Mouse (Mus musculus) heart, embryonic 11.5 days (tissue): ENCODE results near the gene Mmp11. TPM values are rescaled to one million over a fixed set of nuclear protein-coding genes. Genes with fewer than 3 reads are reported as not detected.

Experiments used
- ATAC-seq: fragments of 200-750 bp; cut with Nextera tagmentation; replicated peaks from 2 replicates; pipeline ENCODE4 v1.8.0; 2017; ENCODE audit warnings: moderate library complexity; ENCODE audit not compliant: insufficient number of reproducible peaks, low FRiP score, low TSS enrichment
- H3K27ac ChIP-seq: fragments of 300-500 bp; sonication (generic); 2 replicates; pipeline ENCODE4 v1.5.1; 2014; ENCODE audit warnings: mild to moderate bottlenecking, low read depth, low read length
- H3K27me3 ChIP-seq: fragments of 300-500 bp; sonication (generic); 2 replicates; pipeline ENCODE4 v1.6.1; 2014; ENCODE audit warnings: mild to moderate bottlenecking, low read length, mixed read lengths; ENCODE audit not compliant: control insufficient read depth, insufficient read depth
- H3K36me3 ChIP-seq: fragments of 300-500 bp; sonication (generic); 2 replicates; pipeline ENCODE4 v1.6.1; 2014; ENCODE audit warnings: mild to moderate bottlenecking, low read length, moderate library complexity, mixed read lengths; ENCODE audit not compliant: control insufficient read depth, insufficient read depth
- H3K4me1 ChIP-seq: fragments of 300-500 bp; sonication (generic); 2 replicates; pipeline ENCODE4 v1.6.1; 2014; ENCODE audit warnings: low read length; ENCODE audit not compliant: control insufficient read depth, insufficient read depth
- H3K4me2 ChIP-seq: fragments of 300-500 bp; sonication (generic); 2 replicates; pipeline ENCODE4 v1.6.1; 2014; ENCODE audit warnings: mild to moderate bottlenecking, moderate library complexity
- H3K4me3 ChIP-seq: fragments of 300-500 bp; sonication (generic); 2 replicates; pipeline ENCODE4 v1.5.1; 2014; ENCODE audit warnings: low read depth, low read length
- H3K9ac ChIP-seq: fragments of 300-500 bp; sonication (generic); 2 replicates; pipeline ENCODE4 v1.6.1; 2014; ENCODE audit warnings: mild to moderate bottlenecking, low read depth, low read length, moderate library complexity
- H3K9me3 ChIP-seq: fragments of 300-500 bp; sonication (generic); replicated peaks from 2 replicates; pipeline ENCODE4 v1.6.1; 2016; ENCODE audit warnings: low read length; ENCODE audit not compliant: control insufficient read depth
- WGBS: fragments of 180-500 bp; shearing (Covaris S2); extraction: QIAGEN DNeasy Blood & Tissue Kit; methylation state at CpG from one replicate; pipeline ENCODE4 v1.1.7; 2014; ENCODE audit not compliant: insufficient replicate concordance; 5-methylcytosine and 5-hydroxymethylcytosine counted together
- polyA plus RNA-seq: library from polyadenylated mRNA; unstranded; fragments of >200 nt; fragmentation: Nextera tagmentation; extraction: Ambion mirVana; gene quantifications from 2 replicates; pipeline ENCODE4 v1.2.1, GENCODE M21; 2014

Gene Mmp11
- polyA plus RNA-seq, 1 experiment from 2014 or later: 17.5 TPM

- H3K9ac ChIP-seq: peak overlapping the region; percentile 89
- no peaks in the 10 kb centered on the region for H3K36me3 ChIP-seq
- H3K4me3 ChIP-seq: peak overlapping the region; percentile 65
- H3K4me2 ChIP-seq: peak overlapping the region; percentile 96
- WGBS: under 1% methylated on average over 29 of the region's 44 CpGs
- peaks cover 13% of the 10 kb centered on the region for H3K4me1 ChIP-seq
- peaks cover 37% of the 10 kb centered on the region for H3K27me3 ChIP-seq
- no peaks in the 10 kb centered on the region for H3K9me3 ChIP-seq
- peak; percentile 71 for ATAC-seq
- H3K27ac ChIP-seq: peak overlapping the region; percentile 22; the same call in 1 of the 2 replicates
Measured at GRCm38 (mm10) chr10:75932081-75932678, 4.1 kb downstream of the Mmp11 start.

DNA sequence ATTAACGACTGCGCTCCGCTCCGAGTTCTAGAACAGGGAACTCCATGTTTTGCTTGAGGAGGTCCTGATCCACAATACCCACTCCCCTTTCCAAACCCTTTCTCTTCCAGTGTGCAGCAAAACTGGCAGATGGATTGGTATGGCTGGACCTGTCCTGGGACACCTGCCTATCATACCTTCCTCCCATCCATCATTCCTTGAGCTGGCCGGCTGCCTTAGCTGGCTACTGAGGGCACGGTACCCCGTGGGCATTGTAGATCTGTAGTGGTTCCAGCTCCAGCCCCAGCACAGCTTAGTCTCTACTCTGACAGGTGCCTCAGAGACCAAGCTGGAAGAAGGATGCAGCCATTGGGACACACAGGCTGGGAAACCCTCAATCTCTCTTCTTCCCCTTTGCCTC, 5.0 kb downstream of the Mmp11 start:
- Histone ChIP-seq H3K4me2 (peak overlapping the region; percentile 96), H3K36me3 (no peaks in the 10 kb centered on the region), H3K9ac (no peak overlapping the region), H3K27ac (no peak overlapping the region), H3K27me3 (peaks cover 35% of the 10 kb centered on the region), H3K4me1 (peaks cover 7% of the 10 kb centered on the region), H3K4me3 (no peak overlapping the region), H3K9me3 (no peaks in the 10 kb centered on the region)
- WGBS: 39% methylated on average over 7 of the region's 7 CpGs
- ATAC-seq: no peak

- Histone ChIP-seq H3K4me3 (no peak overlapping the region), H3K27me3 (peaks cover 35% of the 10 kb centered on the region), H3K9me3 (no peaks in the 10 kb centered on the region), H3K27ac (no peak overlapping the region), H3K36me3 (no peaks in the 10 kb centered on the region), H3K9ac (no peak overlapping the region), H3K4me1 (peaks cover 7% of the 10 kb centered on the region), H3K4me2 (no peak overlapping the region)
- no peak for ATAC-seq
- WGBS: 18% methylated on average over 6 of the region's 6 CpGs
Measured at GRCm38 (mm10) chr10:75930304-75930703, 6.0 kb downstream of the Mmp11 start.

GRCm38 (mm10) chr10:75926396-75926795, 9.9 kb downstream of the Mmp11 start:
- no peaks in the 10 kb centered on the region for H3K36me3 ChIP-seq
- 56% methylated on average over 13 of the region's 13 CpGs for WGBS
- no peak for ATAC-seq
- H3K4me3 ChIP-seq: no peak overlapping the region
- H3K4me2 ChIP-seq: no peak overlapping the region
- no peak overlapping the region for H3K27ac ChIP-seq
- H3K9me3 ChIP-seq: no peaks in the 10 kb centered on the region
- H3K9ac ChIP-seq: no peak overlapping the region
- H3K4me1 ChIP-seq: peaks cover 6% of the 10 kb centered on the region; the same call in 1 of the 2 replicates
- peaks cover 27% of the 10 kb centered on the region for H3K27me3 ChIP-seq

- Histone ChIP-seq H3K36me3 (no peaks in the 10 kb centered on the region), H3K9ac (no peak overlapping the region), H3K27ac (no peak overlapping the region), H3K4me2 (no peak overlapping the region), H3K4me1 (peaks cover 10% of the 10 kb centered on the region), H3K27me3 (peaks cover 10% of the 10 kb centered on the region; the same call in 1 of the 2 replicates), H3K4me3 (no peak overlapping the region), H3K9me3 (no peaks in the 10 kb centered on the region)
- no peak for ATAC-seq
- 46% methylated on average over 2 of the region's 2 CpGs for WGBS
Measured at GRCm38 (mm10) chr10:75924324-75924723, 12.0 kb downstream of the Mmp11 start.

- Histone ChIP-seq H3K4me1 (peaks cover 14% of the 10 kb centered on the region), H3K9me3 (no peaks in the 10 kb centered on the region), H3K36me3 (no peaks in the 10 kb centered on the region; the same call in 1 of the 2 replicates), H3K9ac (peak overlapping the region; percentile 92), H3K4me3 (peak overlapping the region; percentile 66), H3K27me3 (peaks cover 4% of the 10 kb centered on the region; the same call in 1 of the 2 replicates), H3K4me2 (peak overlapping the region; percentile 87), H3K27ac (peak overlapping the region; percentile 76)
- 0 out of 2 replicates have a peak, but pooled peaks have one; percentile 32 for ATAC-seq
- WGBS: 6% methylated on average over 22 of the region's 22 CpGs
Measured at GRCm38 (mm10) chr10:75921726-75922560, 14.4 kb downstream of the Mmp11 start.

- peaks cover 3% of the 10 kb centered on the region for H3K36me3 ChIP-seq
Measured at GRCm38 (mm10) chr10:75921026-75921725, 15.1 kb downstream of the Mmp11 start, which contains the start of gene Smarcb1. TSS of gene Smarcb1 (minus strand) at chr10:75921617.

GRCm38 (mm10) chr10:75919026-75919425, 17.3 kb downstream of the Mmp11 start:
- Histone ChIP-seq H3K27ac (no peak overlapping the region), H3K9ac (no peak overlapping the region), H3K36me3 (peaks cover 17% of the 10 kb centered on the region), H3K4me1 (peaks cover 22% of the 10 kb centered on the region), H3K27me3 (no peaks in the 10 kb centered on the region), H3K4me2 (no peak overlapping the region), H3K4me3 (no peak overlapping the region), H3K9me3 (no peaks in the 10 kb centered on the region)
- WGBS: 81% methylated on average over 5 of the region's 5 CpGs
- ATAC-seq: no peak

More at GRCm38 (mm10) chr10:75921026-75921725, 15.1 kb downstream of the Mmp11 start, which contains the start of gene Smarcb1:
- H3K27ac ChIP-seq: peak within 1 kb of the TSS; percentile 76
- no peaks in the 10 kb centered on the region for H3K9me3 ChIP-seq
- H3K27me3 ChIP-seq: no peaks in the 10 kb centered on the region
- under 1% methylated on average over 76 of the region's 76 CpGs for WGBS
- H3K4me3 ChIP-seq: peak within 1 kb of the TSS; percentile 66
- H3K4me1 ChIP-seq: peaks cover 16% of the 10 kb centered on the region
- H3K4me2 ChIP-seq: peak within 1 kb of the TSS; percentile 87
- peak; percentile 86 for ATAC-seq
- peak within 1 kb of the TSS; percentile 92 for H3K9ac ChIP-seq
